Mouse (Mus musculus) liver, embryonic 16.5 days (tissue): ENCODE measurements around the gene 4930539E08Rik. TPM values are rescaled to one million over a fixed set of nuclear protein-coding genes. Genes with fewer than 3 reads are reported as not detected.

Source experiments
- ATAC-seq: fragments of 200-750 bp; cut with Nextera tagmentation; 2 replicates; pipeline ENCODE4 v1.8.0; 2017; ENCODE audit warnings: low read depth, mild to moderate bottlenecking, moderate number of reproducible peaks, moderate library complexity
- H3K27ac ChIP-seq: fragments of 300-500 bp; sonication (generic); 2 replicates; pipeline ENCODE4 v1.5.1; 2014; ENCODE audit warnings: mild to moderate bottlenecking, low read length
- H3K27me3 ChIP-seq: fragments of 300-500 bp; sonication (generic); 2 replicates; pipeline ENCODE4 v1.6.1; 2014; ENCODE audit warnings: low read depth, low read length, mixed read lengths; ENCODE audit not compliant: control insufficient read depth, insufficient read depth
- H3K36me3 ChIP-seq: fragments of 300-500 bp; sonication (generic); 2 replicates; pipeline ENCODE4 v1.6.1; 2014; ENCODE audit warnings: mild to moderate bottlenecking; ENCODE audit not compliant: control insufficient read depth, insufficient read depth
- H3K4me1 ChIP-seq: fragments of 300-500 bp; sonication (generic); 2 replicates; pipeline ENCODE4 v1.6.1; 2014; ENCODE audit warnings: low read depth, low read length, mixed read lengths; ENCODE audit not compliant: control insufficient read depth
- H3K4me2 ChIP-seq: fragments of 300-500 bp; sonication (generic); 2 replicates; pipeline ENCODE4 v1.6.1; 2014; ENCODE audit warnings: low read depth, low read length, mixed read lengths
- H3K4me3 ChIP-seq: fragments of 300-500 bp; sonication (generic); 2 replicates; pipeline ENCODE4 v1.5.1; 2014; ENCODE audit warnings: low read depth, mild to moderate bottlenecking, low read length
- H3K9ac ChIP-seq: fragments of 300-500 bp; sonication (generic); 2 replicates; pipeline ENCODE4 v1.6.1; 2014; ENCODE audit warnings: low read depth, low read length
- H3K9me3 ChIP-seq: fragments of 300-500 bp; sonication (generic); replicated peaks from 2 replicates; pipeline ENCODE4 v1.6.1; 2016; ENCODE audit warnings: low read length; ENCODE audit not compliant: control insufficient read depth
- WGBS: fragments of 180-500 bp; shearing (Covaris S2); extraction: QIAGEN DNeasy Blood & Tissue Kit; methylation state at CpG from one replicate; pipeline ENCODE4 v1.1.7; 2014; ENCODE audit not compliant: insufficient replicate concordance; 5-methylcytosine and 5-hydroxymethylcytosine counted together
- polyA plus RNA-seq: library from polyadenylated mRNA; unstranded; fragments of >200 nt; fragmentation: Nextera tagmentation; extraction: Ambion mirVana; gene quantifications from 2 replicates; pipeline ENCODE4 v1.2.1, GENCODE M21; 2015

4930539E08Rik gene
- polyA plus RNA-seq, 1 experiment from 2014 or later: not detected

DNA sequence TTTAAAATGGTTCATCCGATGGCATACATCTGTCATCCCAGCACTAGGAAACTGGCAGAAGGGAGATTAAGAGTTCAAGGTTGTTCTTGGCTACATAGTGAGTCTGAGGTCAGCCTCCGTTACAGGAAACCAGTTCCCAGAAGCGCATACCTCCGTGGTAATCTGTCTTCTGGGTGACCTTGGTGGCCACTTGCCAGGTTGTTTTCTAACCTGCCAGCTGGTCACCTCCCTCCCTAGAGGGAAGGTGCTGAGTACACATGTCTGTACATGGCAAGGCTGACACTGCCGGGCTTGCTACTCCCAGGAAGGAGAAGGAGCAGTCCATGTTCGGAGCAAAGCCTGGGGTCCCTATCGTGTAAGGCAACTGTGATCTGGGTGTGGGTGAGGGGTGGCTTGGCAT lies 40.3 kb downstream of the 4930539E08Rik start:
- Histone ChIP-seq H3K4me3 (no peak overlapping the region), H3K36me3 (no peaks in the 10 kb centered on the region), H3K9me3 (no peaks in the 10 kb centered on the region), H3K27ac (no peak overlapping the region), H3K9ac (no peak overlapping the region), H3K27me3 (no peaks in the 10 kb centered on the region; the same call in 1 of the 2 replicates), H3K4me2 (no peak overlapping the region), H3K4me1 (no peaks in the 10 kb centered on the region; the same call in 1 of the 2 replicates)
- 59% methylated on average over 7 of the region's 7 CpGs for WGBS
- ATAC-seq: no peak

DNA sequence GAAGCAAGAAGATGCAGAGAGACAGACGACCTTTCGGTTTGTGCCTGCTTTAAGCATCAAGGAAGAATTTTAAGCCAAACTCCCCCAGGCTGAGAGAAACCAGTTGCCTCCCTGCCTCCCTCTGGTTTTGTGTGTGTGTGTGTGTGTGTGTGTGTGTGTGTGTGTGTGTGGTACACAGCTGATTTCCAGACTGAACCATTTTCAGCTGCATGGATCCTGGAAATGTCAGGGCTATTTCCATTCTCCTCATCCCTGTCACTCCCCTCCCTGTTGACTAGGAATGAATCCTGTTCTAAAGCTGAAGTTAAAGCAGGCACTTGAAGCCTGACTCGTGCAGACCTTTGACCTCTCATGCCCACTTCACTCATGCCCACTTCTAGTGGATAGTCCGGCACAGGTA lies 40.9 kb downstream of the 4930539E08Rik start:
- H3K9ac ChIP-seq: no peak overlapping the region
- no peaks in the 10 kb centered on the region for H3K36me3 ChIP-seq
- H3K4me2 ChIP-seq: no peak overlapping the region
- no peak overlapping the region for H3K4me3 ChIP-seq
- WGBS: 57% methylated on average over 4 of the region's 4 CpGs
- H3K27ac ChIP-seq: no peak overlapping the region
- no peaks in the 10 kb centered on the region; the same call in 1 of the 2 replicates for H3K27me3 ChIP-seq
- no peaks in the 10 kb centered on the region for H3K9me3 ChIP-seq
- ATAC-seq: no peak
- no peaks in the 10 kb centered on the region; the same call in 1 of the 2 replicates for H3K4me1 ChIP-seq

DNA sequence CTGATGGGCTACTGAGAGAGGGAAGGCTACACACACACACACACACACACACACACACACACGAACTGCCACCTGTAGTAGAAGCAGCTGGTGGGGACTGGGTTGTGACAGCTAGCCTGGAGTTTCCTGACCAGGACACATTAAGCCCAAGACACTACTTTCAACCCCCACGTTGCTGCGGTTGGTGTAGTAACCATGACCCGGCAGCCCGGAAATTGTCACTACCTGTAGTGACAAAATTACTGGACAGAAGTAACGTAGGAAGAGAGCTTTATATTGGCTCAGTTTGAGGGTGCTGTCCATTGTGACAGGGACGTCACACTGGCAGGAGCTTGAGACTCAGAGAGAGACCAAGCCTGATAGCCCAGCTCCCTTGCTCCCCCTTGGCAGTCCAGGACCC lies 42.8 kb downstream of the 4930539E08Rik start:
- H3K27ac ChIP-seq: no peak overlapping the region
- ATAC-seq: no peak
- 67% methylated on average over 7 of the region's 7 CpGs for WGBS

DNA sequence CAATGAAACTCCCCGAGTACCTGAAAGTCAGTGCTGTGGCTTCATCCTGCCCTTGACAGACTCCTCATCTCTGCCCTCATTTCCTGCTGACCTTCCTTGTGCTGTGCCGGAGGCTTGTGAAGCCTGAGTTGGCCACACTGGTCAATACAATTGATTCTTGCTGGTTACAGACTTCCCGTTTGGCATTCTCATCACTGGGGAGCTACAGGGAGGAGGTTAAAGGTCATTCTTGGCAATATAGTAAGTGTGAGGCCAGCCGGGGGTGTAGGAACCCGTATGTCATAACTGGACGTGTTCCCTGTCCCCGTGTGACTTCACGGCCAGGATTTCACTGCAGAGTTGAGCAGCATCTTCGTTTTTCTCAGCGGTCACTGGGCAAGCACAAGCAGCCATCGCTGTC lies 43.3 kb downstream of the 4930539E08Rik start:
- WGBS: 44% methylated on average over 11 of the region's 11 CpGs

More for the DNA sequence above, 42.8 kb downstream of the 4930539E08Rik start:
- Histone ChIP-seq H3K9me3 (no peaks in the 10 kb centered on the region), H3K4me1 (no peaks in the 10 kb centered on the region; the same call in 1 of the 2 replicates), H3K27me3 (no peaks in the 10 kb centered on the region), H3K36me3 (no peaks in the 10 kb centered on the region), H3K4me3 (no peak overlapping the region), H3K4me2 (no peak overlapping the region), H3K9ac (no peak overlapping the region)

DNA sequence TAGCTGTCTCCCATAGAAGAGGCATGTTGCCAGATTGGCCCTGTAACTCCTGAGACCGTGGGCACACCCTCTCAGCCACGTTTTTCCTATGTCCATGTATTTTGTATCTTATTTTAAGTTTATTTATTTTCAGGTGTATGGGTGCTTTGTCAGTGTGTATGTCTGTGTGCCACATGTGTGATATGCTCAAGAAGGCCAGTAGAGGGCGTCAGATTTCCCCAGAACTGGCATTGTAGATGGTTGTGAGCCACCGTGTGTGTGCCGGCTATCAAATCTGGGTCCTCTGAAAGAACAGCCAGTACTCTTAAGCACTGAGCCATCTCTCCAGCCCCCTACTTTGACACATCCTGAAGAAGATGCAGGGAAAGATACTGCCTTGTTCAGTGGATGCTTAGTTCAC lies 44.7 kb downstream of the 4930539E08Rik start:
- Histone ChIP-seq H3K4me1 (no peaks in the 10 kb centered on the region; the same call in 1 of the 2 replicates), H3K9ac (no peak overlapping the region), H3K9me3 (no peaks in the 10 kb centered on the region), H3K36me3 (no peaks in the 10 kb centered on the region), H3K27ac (no peak overlapping the region), H3K27me3 (no peaks in the 10 kb centered on the region), H3K4me2 (no peak overlapping the region), H3K4me3 (no peak overlapping the region)
- no peak for ATAC-seq
- 60% methylated on average over 5 of the region's 5 CpGs for WGBS

More for the DNA sequence above, 43.3 kb downstream of the 4930539E08Rik start:
- Histone ChIP-seq H3K4me2 (no peak overlapping the region), H3K27me3 (no peaks in the 10 kb centered on the region), H3K27ac (no peak overlapping the region), H3K9ac (no peak overlapping the region), H3K36me3 (no peaks in the 10 kb centered on the region), H3K9me3 (no peaks in the 10 kb centered on the region), H3K4me3 (no peak overlapping the region), H3K4me1 (no peaks in the 10 kb centered on the region; the same call in 1 of the 2 replicates)
- no peak for ATAC-seq

DNA sequence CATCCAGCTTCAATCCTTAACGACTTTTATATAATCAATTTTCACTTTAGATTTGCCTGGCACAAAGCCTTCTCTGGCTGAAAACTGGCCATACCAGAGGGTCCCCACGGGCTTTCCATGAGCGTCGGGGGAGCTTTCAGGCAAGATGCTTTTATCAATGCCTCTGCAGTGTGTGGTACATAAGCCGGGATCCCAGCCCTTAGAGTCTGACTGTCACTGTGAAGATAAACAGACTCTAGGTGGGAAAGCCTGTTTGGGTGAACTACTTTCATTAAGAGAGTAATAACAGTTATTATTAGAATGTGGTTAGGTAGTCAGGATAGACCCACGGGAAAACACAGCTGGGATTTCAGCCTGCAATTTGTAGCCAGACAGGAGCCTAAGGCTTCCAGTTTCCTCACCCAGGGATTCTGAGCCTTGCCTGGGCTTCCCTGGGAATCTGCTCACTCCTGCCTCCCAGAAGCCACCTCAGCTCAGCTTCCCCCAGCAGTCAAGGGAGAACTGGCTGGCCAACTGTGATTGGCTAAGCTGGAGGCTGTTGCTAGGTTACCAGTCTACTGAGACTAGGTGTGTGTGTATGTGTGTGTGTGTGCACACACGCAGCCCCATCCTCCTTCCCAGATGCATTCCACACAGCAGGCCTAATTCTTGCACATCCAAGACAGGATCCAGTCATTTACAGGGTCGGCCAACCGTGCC lies 45.6 kb downstream of the 4930539E08Rik start:
- no peaks in the 10 kb centered on the region for H3K27me3 ChIP-seq
- no peak overlapping the region for H3K4me3 ChIP-seq
- 45% methylated on average over 9 of the region's 9 CpGs for WGBS
- no peak overlapping the region for H3K9ac ChIP-seq
- H3K36me3 ChIP-seq: no peaks in the 10 kb centered on the region
- no peak for ATAC-seq
- H3K9me3 ChIP-seq: no peaks in the 10 kb centered on the region
- no peak overlapping the region for H3K27ac ChIP-seq
- H3K4me1 ChIP-seq: no peaks in the 10 kb centered on the region
- no peak overlapping the region for H3K4me2 ChIP-seq

DNA sequence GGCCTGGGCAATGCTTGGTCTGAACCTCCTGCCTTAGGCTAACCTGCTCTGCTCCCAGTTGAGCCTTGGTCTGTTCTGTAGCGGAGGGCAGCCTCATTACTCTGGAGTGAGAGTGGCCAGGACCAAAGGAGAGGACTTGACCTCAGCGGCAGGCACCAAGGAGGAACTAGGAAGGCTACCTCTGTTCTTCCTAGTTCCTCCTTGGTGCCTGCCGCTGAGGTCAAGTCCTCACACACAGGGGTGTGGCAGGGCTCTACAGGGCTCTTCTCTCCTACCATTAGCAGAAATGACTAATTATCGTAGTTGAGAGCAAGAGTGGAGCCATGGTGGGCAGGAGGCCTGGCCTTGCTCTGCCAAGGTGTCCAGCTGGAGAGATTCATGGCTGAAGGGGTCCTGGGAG lies 47.7 kb downstream of the 4930539E08Rik start:
- no peak overlapping the region for H3K4me3 ChIP-seq
- H3K27ac ChIP-seq: no peak overlapping the region
- H3K27me3 ChIP-seq: no peaks in the 10 kb centered on the region
- 46% methylated on average over 4 of the region's 4 CpGs for WGBS
- H3K36me3 ChIP-seq: no peaks in the 10 kb centered on the region
- H3K4me2 ChIP-seq: no peak overlapping the region
- H3K9ac ChIP-seq: no peak overlapping the region
- H3K9me3 ChIP-seq: no peaks in the 10 kb centered on the region
- ATAC-seq: no peak
- H3K4me1 ChIP-seq: no peaks in the 10 kb centered on the region

DNA sequence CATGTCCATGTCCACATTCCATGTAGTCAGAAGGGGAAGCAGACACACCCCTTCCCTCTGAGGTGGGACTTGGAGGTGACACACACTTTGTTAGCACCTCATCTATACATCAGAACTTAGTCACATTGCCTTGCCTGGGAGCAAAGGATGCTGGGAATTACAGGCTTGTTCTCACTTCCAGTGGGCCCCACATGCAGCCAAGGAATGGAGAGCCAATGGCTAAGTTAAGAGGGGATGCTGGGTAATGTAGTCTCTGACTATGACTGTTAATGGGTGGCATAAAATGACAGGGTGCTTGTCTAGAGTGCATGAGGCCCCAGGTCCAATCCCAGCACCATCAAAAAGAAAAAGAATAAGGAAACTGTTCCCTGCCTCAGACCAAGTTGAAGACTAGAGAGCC lies 48.2 kb downstream of the 4930539E08Rik start:
- Histone ChIP-seq H3K9me3 (no peaks in the 10 kb centered on the region), H3K9ac (no peak overlapping the region), H3K4me2 (no peak overlapping the region), H3K27ac (no peak overlapping the region), H3K27me3 (no peaks in the 10 kb centered on the region), H3K4me1 (no peaks in the 10 kb centered on the region), H3K36me3 (no peaks in the 10 kb centered on the region), H3K4me3 (no peak overlapping the region)
- no peak for ATAC-seq

DNA sequence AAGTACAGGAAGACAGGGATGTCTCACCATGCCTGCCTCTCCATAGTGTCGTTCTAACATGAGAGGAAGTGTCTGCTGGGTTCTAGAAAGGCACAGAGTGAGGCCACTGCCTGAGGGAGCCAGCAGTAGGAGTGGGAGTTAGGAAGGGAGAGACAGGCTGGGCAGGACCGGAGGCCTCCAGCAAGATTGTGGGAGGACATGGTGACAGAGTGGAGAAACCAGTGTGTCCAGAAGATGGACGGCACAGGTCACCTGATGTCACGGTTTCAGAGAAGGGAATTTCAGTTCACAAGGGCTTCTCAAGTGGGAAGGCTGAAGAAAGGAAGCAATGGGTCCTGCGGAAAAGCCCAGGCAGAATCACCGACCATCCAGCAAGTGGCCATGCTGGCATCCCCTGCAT lies 50.7 kb downstream of the 4930539E08Rik start:
- 61% methylated on average over 6 of the region's 6 CpGs for WGBS
- H3K9me3 ChIP-seq: no peaks in the 10 kb centered on the region
- no peak for ATAC-seq

More for the DNA sequence above, 50.7 kb downstream of the 4930539E08Rik start:
- Histone ChIP-seq H3K9ac (no peak overlapping the region), H3K27ac (no peak overlapping the region), H3K4me1 (no peaks in the 10 kb centered on the region), H3K4me3 (no peak overlapping the region), H3K27me3 (no peaks in the 10 kb centered on the region), H3K4me2 (no peak overlapping the region), H3K36me3 (no peaks in the 10 kb centered on the region)
